Mouse (Mus musculus) forebrain, embryonic 15.5 days (tissue): ENCODE results near the gene St3gal4. TPM values are rescaled to one million over a fixed set of nuclear protein-coding genes. Genes with fewer than 3 reads are reported as not detected.
"Not testable (repeated sequence)": the region's sequence is repeated elsewhere in the genome, so short reads cannot be mapped to it uniquely, and the experiment has no call there.

Experiments used
- ATAC-seq: fragments of 200-750 bp; cut with Nextera tagmentation; replicated peaks from 2 replicates; pipeline ENCODE4 v1.8.0; 2017; ENCODE audit warnings: mild to moderate bottlenecking, moderate TSS enrichment, moderate library complexity
- H3K27ac ChIP-seq: fragments of 300-500 bp; sonication (generic); replicated peaks from 2 replicates; pipeline ENCODE4 v1.5.1; 2015; ENCODE audit warnings: mild to moderate bottlenecking, inconsistent platforms
- H3K27me3 ChIP-seq: fragments of 300-500 bp; sonication (generic); 2 replicates; pipeline ENCODE4 v1.6.1; 2015; ENCODE audit warnings: inconsistent platforms
- H3K36me3 ChIP-seq: fragments of 300-500 bp; sonication (generic); 2 replicates; pipeline ENCODE4 v1.6.1; 2015; ENCODE audit warnings: mild to moderate bottlenecking, inconsistent platforms
- H3K4me1 ChIP-seq: fragments of 300-500 bp; sonication (generic); 2 replicates; pipeline ENCODE4 v1.6.1; 2015; ENCODE audit warnings: inconsistent platforms
- H3K4me2 ChIP-seq: fragments of 300-500 bp; sonication (generic); replicated peaks from 2 replicates; pipeline ENCODE4 v1.6.1; 2015; ENCODE audit warnings: mild to moderate bottlenecking, inconsistent platforms
- H3K4me3 ChIP-seq: fragments of 300-500 bp; sonication (generic); 2 replicates; pipeline ENCODE4 v1.5.1; 2015; ENCODE audit warnings: mild to moderate bottlenecking, inconsistent platforms
- H3K9ac ChIP-seq: fragments of 300-500 bp; sonication (generic); replicated peaks from 2 replicates; pipeline ENCODE4 v1.6.1; 2015; ENCODE audit warnings: mild to moderate bottlenecking, inconsistent platforms
- H3K9me3 ChIP-seq: fragments of 300-500 bp; sonication (generic); 2 replicates; pipeline ENCODE4 v1.6.1; 2016; ENCODE audit warnings: inconsistent platforms
- WGBS: fragments of 180-500 bp; shearing (Covaris S2); methylation state at CpG from one replicate; pipeline ENCODE4 v1.1.7; 2015; ENCODE audit warnings: mixed read lengths; 5-methylcytosine and 5-hydroxymethylcytosine counted together
- polyA plus RNA-seq: library from polyadenylated mRNA; unstranded; fragments of >200 nt; fragmentation: Nextera tagmentation; extraction: Ambion mirVana; gene quantifications from 2 replicates; pipeline ENCODE4 v1.2.1, GENCODE M21; 2015

St3gal4 gene
- polyA plus RNA-seq, 1 experiment from 2014 or later = 13.7 TPM

GRCm38 (mm10) chr9:35148822-35149221, 29.8 kb upstream of the St3gal4 start:
- not testable (repeated sequence) for H3K27ac ChIP-seq, H3K4me3 ChIP-seq, ATAC-seq, H3K4me1 ChIP-seq, H3K9ac ChIP-seq, H3K4me2 ChIP-seq, H3K9me3 ChIP-seq, H3K27me3 ChIP-seq, H3K36me3 ChIP-seq

DNA sequence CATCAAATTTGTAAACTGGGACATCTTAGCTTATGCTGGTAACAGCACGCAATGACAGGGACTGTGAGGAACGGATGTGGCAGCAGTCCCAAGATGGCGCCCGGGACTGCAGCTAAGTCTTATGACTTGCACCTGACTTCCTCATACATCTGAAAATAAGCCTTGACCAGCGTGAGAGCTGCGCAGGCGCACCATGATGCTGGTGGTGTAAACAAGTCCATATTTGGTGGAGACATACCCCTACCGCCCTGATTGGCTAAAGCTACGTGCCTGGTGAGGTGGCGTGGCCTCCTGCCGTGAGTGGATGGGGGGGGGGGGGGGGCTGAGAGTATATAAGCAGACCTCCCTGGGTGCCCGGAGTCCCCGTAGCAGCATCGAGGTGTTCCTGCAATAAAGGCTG, 28.2 kb upstream of the St3gal4 start:
- H3K9me3 ChIP-seq, H3K4me2 ChIP-seq, H3K27me3 ChIP-seq, H3K4me3 ChIP-seq, H3K4me1 ChIP-seq, H3K9ac ChIP-seq, H3K36me3 ChIP-seq, ATAC-seq, H3K27ac ChIP-seq: not testable (repeated sequence)
- 97% methylated on average over 14 of the region's 14 CpGs for WGBS

DNA sequence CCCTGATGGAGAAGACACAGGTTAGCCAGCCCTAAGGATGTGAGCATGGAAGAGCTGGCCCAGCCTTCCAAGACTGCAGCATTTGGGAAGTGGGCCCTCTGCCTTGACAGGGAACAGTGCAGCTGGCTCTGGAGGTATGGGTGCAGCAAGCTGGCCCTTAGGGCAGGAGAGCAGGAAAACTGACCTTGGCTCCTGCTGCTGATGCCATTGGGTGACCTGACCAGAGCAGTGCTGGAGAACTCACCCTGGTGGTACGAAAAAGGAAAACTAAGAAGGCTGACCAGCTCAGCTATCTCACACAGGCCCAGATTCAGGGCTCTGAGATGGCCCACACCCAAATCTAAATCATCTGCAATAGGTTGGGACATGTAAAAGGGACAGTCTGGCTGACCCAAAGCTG, 26.8 kb upstream of the St3gal4 start:
- H3K36me3 ChIP-seq = no peaks in the 10 kb centered on the region
- no peaks in the 10 kb centered on the region for H3K9me3 ChIP-seq
- no peaks in the 10 kb centered on the region for H3K4me1 ChIP-seq
- 100% methylated on average over 1 of the region's 1 CpGs for WGBS
- no peak overlapping the region for H3K9ac ChIP-seq
- no peak overlapping the region for H3K4me3 ChIP-seq
- no peak overlapping the region for H3K4me2 ChIP-seq
- no peak overlapping the region for H3K27ac ChIP-seq
- ATAC-seq = no peak
- H3K27me3 ChIP-seq = no peaks in the 10 kb centered on the region

- 94% methylated on average over 9 of the region's 9 CpGs for WGBS
- Histone ChIP-seq H3K9me3 (no peaks in the 10 kb centered on the region), H3K27me3 (no peaks in the 10 kb centered on the region), H3K27ac (no peak overlapping the region), H3K4me1 (no peaks in the 10 kb centered on the region), H3K4me2 (no peak overlapping the region), H3K4me3 (no peak overlapping the region), H3K9ac (no peak overlapping the region), H3K36me3 (no peaks in the 10 kb centered on the region)
- ATAC-seq = no peak
These were observed 26.1 kb upstream of the St3gal4 start for GRCm38 (mm10) chr9:35145118-35145517.

DNA sequence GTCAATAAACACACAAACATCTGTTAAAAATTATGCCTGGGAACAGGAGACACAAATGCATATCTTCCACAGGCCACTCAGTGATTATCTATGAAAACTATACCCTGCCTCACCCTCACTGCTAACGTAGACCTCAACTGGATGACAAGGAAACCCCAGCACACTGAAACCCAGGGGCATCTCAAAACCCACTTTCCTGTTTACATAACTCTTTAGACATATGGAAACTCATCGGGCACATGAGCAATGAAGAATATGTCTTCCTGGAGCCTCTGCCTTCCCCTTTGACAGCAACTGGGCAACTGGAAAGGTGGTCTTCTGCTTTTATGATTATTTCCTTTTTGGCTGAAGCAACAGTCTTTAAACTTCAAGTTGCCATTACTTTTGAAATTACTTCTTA, 23.2 kb upstream of the St3gal4 start:
- no peaks in the 10 kb centered on the region for H3K4me1 ChIP-seq
- H3K9me3 ChIP-seq = no peaks in the 10 kb centered on the region
- H3K27ac ChIP-seq = no peak overlapping the region
- no peak for ATAC-seq
- no peak overlapping the region for H3K9ac ChIP-seq
- H3K27me3 ChIP-seq = no peaks in the 10 kb centered on the region
- H3K36me3 ChIP-seq = no peaks in the 10 kb centered on the region
- no peak overlapping the region for H3K4me3 ChIP-seq
- no peak overlapping the region for H3K4me2 ChIP-seq
- 97% methylated on average over 2 of the region's 2 CpGs for WGBS

- Histone ChIP-seq H3K27ac (no peak overlapping the region), H3K9me3 (no peaks in the 10 kb centered on the region), H3K36me3 (no peaks in the 10 kb centered on the region), H3K4me3 (no peak overlapping the region), H3K4me2 (no peak overlapping the region), H3K4me1 (no peaks in the 10 kb centered on the region), H3K27me3 (no peaks in the 10 kb centered on the region), H3K9ac (no peak overlapping the region)
- WGBS = 70% methylated on average over 5 of the region's 5 CpGs
- no peak for ATAC-seq
These were observed 20.2 kb upstream of the St3gal4 start for GRCm38 (mm10) chr9:35139231-35139744.

DNA sequence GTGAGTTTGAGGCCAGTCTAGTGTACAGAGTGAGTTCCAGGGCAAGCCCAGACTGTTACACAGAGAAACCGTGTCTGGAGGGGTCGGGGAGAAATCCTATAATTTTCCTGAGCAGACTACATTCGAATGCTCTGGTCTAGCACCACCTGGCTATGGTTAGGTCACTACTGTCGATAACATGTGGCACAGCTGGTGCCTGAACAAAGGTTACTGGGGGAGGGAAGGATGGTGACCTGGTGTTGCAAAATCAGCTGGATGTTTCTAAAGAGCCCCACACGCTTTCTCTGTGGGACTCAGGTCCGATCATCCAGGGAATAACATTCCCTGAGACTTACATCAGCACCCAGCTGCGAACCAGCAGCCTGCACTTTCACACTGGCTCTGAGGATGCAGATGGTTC, 19.0 kb upstream of the St3gal4 start:
- H3K27me3 ChIP-seq = no peaks in the 10 kb centered on the region
- H3K9ac ChIP-seq = no peak overlapping the region

GRCm38 (mm10) chr9:35135575-35135974, 16.5 kb upstream of the St3gal4 start:
- 73% methylated on average over 6 of the region's 6 CpGs for WGBS
- no peaks in the 10 kb centered on the region for H3K9me3 ChIP-seq
- no peak overlapping the region for H3K4me2 ChIP-seq
- 0 out of 2 replicates have a peak, but pooled peaks cover 3% of the 10 kb centered on the region for H3K4me1 ChIP-seq
- no peak overlapping the region for H3K27ac ChIP-seq
- no peaks in the 10 kb centered on the region for H3K36me3 ChIP-seq
- H3K27me3 ChIP-seq = no peaks in the 10 kb centered on the region
- no peak for ATAC-seq
- H3K9ac ChIP-seq = no peak overlapping the region
- H3K4me3 ChIP-seq = no peak overlapping the region

More for the DNA sequence above, 19.0 kb upstream of the St3gal4 start:
- ATAC-seq = no peak
- H3K4me2 ChIP-seq = no peak overlapping the region
- no peak overlapping the region for H3K4me3 ChIP-seq
- no peaks in the 10 kb centered on the region for H3K9me3 ChIP-seq
- no peak overlapping the region for H3K27ac ChIP-seq
- 87% methylated on average over 7 of the region's 7 CpGs for WGBS
- no peaks in the 10 kb centered on the region for H3K36me3 ChIP-seq
- H3K4me1 ChIP-seq = no peaks in the 10 kb centered on the region

- Histone ChIP-seq H3K36me3 (0 out of 2 replicates have a peak, but pooled peaks cover 3% of the 10 kb centered on the region), H3K9ac (no peak overlapping the region), H3K27me3 (no peaks in the 10 kb centered on the region), H3K27ac (no peak overlapping the region), H3K9me3 (no peaks in the 10 kb centered on the region), H3K4me3 (no peak overlapping the region), H3K4me2 (no peak overlapping the region), H3K4me1 (0 out of 2 replicates have a peak, but pooled peaks cover 3% of the 10 kb centered on the region)
- WGBS = 80% methylated on average over 16 of the region's 16 CpGs
- peak; percentile 53; the same call in 1 of the 2 replicates for ATAC-seq
These were observed 12.7 kb upstream of the St3gal4 start for GRCm38 (mm10) chr9:35131637-35132397.

- Histone ChIP-seq H3K4me3 (no peak overlapping the region), H3K4me1 (0 out of 2 replicates have a peak, but pooled peaks cover 3% of the 10 kb centered on the region), H3K36me3 (peaks cover 14% of the 10 kb centered on the region; the same call in 1 of the 2 replicates), H3K9me3 (no peaks in the 10 kb centered on the region), H3K27me3 (no peaks in the 10 kb centered on the region), H3K27ac (no peak overlapping the region), H3K9ac (no peak overlapping the region), H3K4me2 (no peak overlapping the region)
- no peak for ATAC-seq
- WGBS = 90% methylated on average over 9 of the region's 9 CpGs
These were observed 9.9 kb upstream of the St3gal4 start for GRCm38 (mm10) chr9:35128995-35129418.

GRCm38 (mm10) chr9:35128564-35128963, 9.5 kb upstream of the St3gal4 start:
- H3K4me1 ChIP-seq = 0 out of 2 replicates have a peak, but pooled peaks cover 3% of the 10 kb centered on the region
- H3K9ac ChIP-seq = no peak overlapping the region
- H3K27ac ChIP-seq = no peak overlapping the region
- no peak for ATAC-seq
- H3K36me3 ChIP-seq = peaks cover 14% of the 10 kb centered on the region; the same call in 1 of the 2 replicates
- 89% methylated on average over 3 of the region's 3 CpGs for WGBS
- H3K4me3 ChIP-seq = no peak overlapping the region
- no peak overlapping the region for H3K4me2 ChIP-seq
- H3K9me3 ChIP-seq = no peaks in the 10 kb centered on the region
- no peaks in the 10 kb centered on the region for H3K27me3 ChIP-seq

- Histone ChIP-seq H3K4me2 (no peak overlapping the region), H3K4me3 (no peak overlapping the region), H3K9me3 (no peaks in the 10 kb centered on the region), H3K27ac (no peak overlapping the region), H3K4me1 (0 out of 2 replicates have a peak, but pooled peaks cover 3% of the 10 kb centered on the region), H3K36me3 (peaks cover 14% of the 10 kb centered on the region; the same call in 1 of the 2 replicates), H3K27me3 (no peaks in the 10 kb centered on the region), H3K9ac (no peak overlapping the region)
- ATAC-seq = no peak
- WGBS = 93% methylated on average over 5 of the region's 5 CpGs
These were observed 8.5 kb upstream of the St3gal4 start for GRCm38 (mm10) chr9:35127561-35127960.
